Mouse (Mus musculus): ENCODE data around the gene Sp3. TPM values are rescaled to one million over a fixed set of nuclear protein-coding genes. Genes with fewer than 3 reads are reported as not detected.

Sp3 gene
- polyA plus RNA-seq, 1 experiment: 8.4 TPM

- Histone ChIP-seq H3K79me2 (ENCODE audit: control insufficient read depth, insufficient read depth) (no peaks in the 10 kb centered on the region), H3K27me3 (ENCODE audit: control insufficient read depth, insufficient read depth, insufficient read length) (no peaks in the 10 kb centered on the region), H3K4me2 (ENCODE audit: low read depth) (no peak overlapping the region), H3K4me3 (no peak overlapping the region), H3ac (ENCODE audit: control insufficient read depth, insufficient read length) (no peak overlapping the region), H3K36me3 (ENCODE audit: control insufficient read depth, insufficient read depth) (no peaks in the 10 kb centered on the region)
- TF ChIP-seq USF1 (IDR thresholded peaks at IDR 0.05; ENCODE audit: low read depth) (no peak), TCF3 (IDR thresholded peaks at IDR 0.05; ENCODE audit: insufficient read length, low read depth) (no peak), REST (IDR thresholded peaks at IDR 0.05; ENCODE audit: insufficient read depth, insufficient read length) (no peak), POLR2A (IDR thresholded peaks at IDR 0.05; ENCODE audit: insufficient read length, low read depth) (no peak), CEBPB (IDR thresholded peaks at IDR 0.05; ENCODE audit: insufficient read depth, poor library complexity, severe bottlenecking) (no peak), SRF (IDR thresholded peaks at IDR 0.05; ENCODE audit: control insufficient read depth, insufficient read length, low read depth) (no peak), MYOD1 (IDR thresholded peaks at IDR 0.05; ENCODE audit: control insufficient read depth in 1 of 3, insufficient read length in 2 of 3, low read depth in 2 of 3) (no peak), TCF12 (IDR thresholded peaks at IDR 0.05; ENCODE audit: insufficient read depth, poor library complexity, severe bottlenecking) (no peak), MAX (IDR thresholded peaks at IDR 0.05; ENCODE audit: low read depth) (no peak), E2F4 (IDR thresholded peaks at IDR 0.05; ENCODE audit: insufficient read depth) (no peak), POLR2AphosphoS2 (IDR thresholded peaks at IDR 0.05; ENCODE audit: insufficient read length, low read depth) (no peak), MYOG (IDR thresholded peaks at IDR 0.05; ENCODE audit: control insufficient read depth in 1 of 3, insufficient read depth in 1 of 3, insufficient read length in 2 of 3, low read depth in 2 of 3) (no peak)
Observed at GRCm38 (mm10) chr2:72889806-72890205, 90.4 kb downstream of the Sp3 start.

Other genes with a start within 250 kb of the Sp3 start
- not detected for gene Gm11084, start 6.3 kb upstream of the Sp3 start, polyA plus RNA-seq (2012; fragmentation: generic; extraction: Trizol)
- gene Ola1, start 238.5 kb upstream of the Sp3 start, polyA plus RNA-seq (2012; fragmentation: generic; extraction: Trizol): 46.0 TPM